Mouse (Mus musculus) liver, postnatal 0 days (tissue): ENCODE results near the gene Pax7. TPM values are rescaled to one million over a fixed set of nuclear protein-coding genes. Genes with fewer than 3 reads are reported as not detected.

ENCODE experiments used
- ATAC-seq: fragments of 200-750 bp; cut with Nextera tagmentation; 2 replicates; pipeline ENCODE4 v1.8.0; 2017; ENCODE audit warnings: mild to moderate bottlenecking, moderate library complexity
- DNase-seq: peaks from one replicate; pipeline ENCODE4 v3.0.0-alpha.2; 2016
- H3K27ac ChIP-seq: fragments of 300-500 bp; sonication (generic); 2 replicates; pipeline ENCODE4 v1.5.1; 2014; ENCODE audit warnings: antibody characterized with exemption, moderate library complexity, mild to moderate bottlenecking, low read depth
- H3K27me3 ChIP-seq: fragments of 300-500 bp; sonication (generic); 2 replicates; pipeline ENCODE4 v1.6.1; 2014; ENCODE audit warnings: low read length, control low read depth, mixed read lengths; ENCODE audit not compliant: insufficient read depth
- H3K36me3 ChIP-seq: fragments of 300-500 bp; sonication (generic); replicated peaks from 2 replicates; pipeline ENCODE4 v1.6.1; 2014; ENCODE audit warnings: mild to moderate bottlenecking, control low read depth, low read length, moderate library complexity, mixed read lengths; ENCODE audit not compliant: insufficient read depth
- H3K4me1 ChIP-seq: fragments of 300-500 bp; sonication (generic); 2 replicates; pipeline ENCODE4 v1.6.1; 2014; ENCODE audit warnings: antibody characterized with exemption, mild to moderate bottlenecking, control low read depth; ENCODE audit not compliant: insufficient read depth
- H3K4me2 ChIP-seq: fragments of 300-500 bp; sonication (generic); 2 replicates; pipeline ENCODE4 v1.6.1; 2014; ENCODE audit warnings: low read depth, mild to moderate bottlenecking, low read length, moderate library complexity, mixed read lengths
- H3K4me3 ChIP-seq: fragments of 300-500 bp; sonication (generic); 2 replicates; pipeline ENCODE4 v1.5.1; 2014; ENCODE audit warnings: low read depth, low read length
- H3K9ac ChIP-seq: fragments of 300-500 bp; sonication (generic); replicated peaks from 2 replicates; pipeline ENCODE4 v1.6.1; 2014; ENCODE audit warnings: mild to moderate bottlenecking, moderate library complexity
- H3K9me3 ChIP-seq: fragments of 300-500 bp; sonication (generic); 2 replicates; pipeline ENCODE4 v1.6.1; 2016; ENCODE audit warnings: mild to moderate bottlenecking, control low read depth, low read length, mixed read lengths
- CTCF ChIP-seq: sonication (generic); IDR thresholded peaks from 2 replicates; pipeline ENCODE4 v1.5.1; 2016; ENCODE audit warnings: antibody characterized with exemption, low read depth
- EP300 ChIP-seq: IDR thresholded peaks from 2 replicates; pipeline ENCODE4 v1.6.1; 2016; ENCODE audit warnings: antibody characterized with exemption, low read depth, mild to moderate bottlenecking
- WGBS: fragments of 180-500 bp; shearing (Covaris S2); extraction: QIAGEN DNeasy Blood & Tissue Kit; methylation state at CpG from one replicate; pipeline ENCODE4 v1.1.7; 2014; ENCODE audit not compliant: insufficient replicate concordance; 5-methylcytosine and 5-hydroxymethylcytosine counted together
- polyA plus RNA-seq: library from polyadenylated mRNA; unstranded; fragments of >200 nt; fragmentation: Nextera tagmentation; extraction: Ambion mirVana; gene quantifications from 2 replicates; pipeline ENCODE4 v1.2.1, GENCODE M21; 2015

The Pax7 gene
- polyA plus RNA-seq, 1 experiment from 2014 or later: not detected

DNA sequence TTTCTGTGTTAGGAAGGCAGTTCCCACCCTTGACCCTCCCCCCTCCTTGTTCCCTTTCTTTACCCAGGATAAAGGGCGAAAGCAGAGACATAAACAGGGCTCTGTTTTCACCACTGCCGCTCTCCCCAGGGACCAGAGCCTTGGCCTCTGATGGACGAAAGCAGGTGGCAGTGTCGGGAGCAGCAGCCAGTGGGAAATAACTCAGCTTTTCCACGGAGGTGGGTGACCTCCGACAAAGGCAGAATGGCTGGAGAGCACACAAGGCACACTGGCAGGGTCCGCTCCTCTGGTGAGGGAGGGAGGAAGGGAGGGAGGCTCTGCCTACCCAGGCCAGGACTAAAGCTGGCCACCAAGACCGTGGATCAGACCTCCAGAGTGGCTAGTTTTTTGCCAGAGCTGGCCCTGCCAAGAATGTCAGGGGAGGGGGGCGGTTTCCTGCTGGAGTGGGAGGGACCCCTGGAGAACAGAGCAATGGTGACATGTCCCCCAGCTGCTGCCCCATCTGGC is 62.1 kb downstream of the Pax7 start:
- 25% methylated on average over 9 of the region's 9 CpGs for WGBS
- Histone ChIP-seq H3K27ac (no peak overlapping the region), H3K4me1 (no peaks in the 10 kb centered on the region), H3K36me3 (no peaks in the 10 kb centered on the region), H3K27me3 (peaks cover 17% of the 10 kb centered on the region), H3K9ac (no peak overlapping the region), H3K4me2 (no peak overlapping the region), H3K9me3 (no peaks in the 10 kb centered on the region), H3K4me3 (no peak overlapping the region)
- TF ChIP-seq CTCF (no peak), EP300 (no peak)
- ATAC-seq (no peak), DNase-seq (no peak)

DNA sequence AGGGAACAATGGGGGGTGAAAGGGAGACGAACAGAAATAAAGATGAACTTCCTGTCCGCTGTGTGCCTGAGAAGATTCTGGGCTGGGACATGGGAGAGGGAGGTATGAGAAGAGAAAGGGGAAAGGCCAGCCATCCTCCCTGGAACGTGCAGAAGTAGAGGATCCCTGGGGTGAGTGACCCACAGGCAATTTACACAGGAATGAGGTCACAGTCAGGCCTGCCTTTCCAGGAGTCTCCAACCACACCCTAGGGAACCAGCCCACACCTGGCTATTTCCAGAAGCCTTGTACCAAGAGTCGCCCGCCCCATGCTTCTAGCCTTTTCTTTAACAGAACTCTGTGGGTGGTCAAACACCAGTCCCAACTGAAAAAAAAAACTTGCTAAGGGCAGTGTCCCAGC is 65.5 kb downstream of the Pax7 start:
- Histone ChIP-seq H3K9me3 (no peaks in the 10 kb centered on the region), H3K4me3 (no peak overlapping the region), H3K36me3 (no peaks in the 10 kb centered on the region), H3K27ac (no peak overlapping the region), H3K4me1 (no peaks in the 10 kb centered on the region), H3K4me2 (no peak overlapping the region), H3K9ac (no peak overlapping the region), H3K27me3 (peaks cover 23% of the 10 kb centered on the region)
- TF ChIP-seq EP300 (no peak), CTCF (no peak)
- 41% methylated on average over 5 of the region's 5 CpGs for WGBS
- ATAC-seq: no peak
- no peak for DNase-seq

DNA sequence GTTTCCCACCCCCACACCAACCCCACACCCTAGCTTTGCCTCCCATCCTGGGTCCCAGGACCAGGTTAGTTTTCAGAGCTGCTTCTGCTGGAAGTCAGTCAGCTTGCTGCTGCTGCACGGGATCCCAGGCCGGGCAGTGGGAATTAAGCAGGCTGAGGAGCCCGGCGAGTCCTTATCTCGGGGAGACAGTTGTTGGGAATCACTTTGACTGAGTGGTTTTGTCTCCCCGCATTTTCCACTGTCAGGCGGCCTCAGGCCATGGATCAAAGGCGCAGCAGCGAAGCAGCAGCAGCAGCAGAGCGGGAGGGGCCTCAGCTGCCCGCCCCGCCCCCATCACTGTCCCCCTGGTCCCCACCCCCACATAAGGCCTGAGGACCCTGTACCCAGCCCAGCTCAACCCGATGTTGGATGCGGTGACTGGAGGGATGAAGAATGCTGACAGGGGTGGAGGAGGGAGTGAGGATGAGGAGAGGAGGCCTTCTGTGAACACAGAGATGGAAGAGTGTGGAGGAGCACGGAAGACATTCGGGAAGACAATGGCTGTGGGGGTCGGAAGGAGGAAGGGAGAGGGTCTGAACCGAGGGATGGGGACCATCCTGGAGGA is 66.1 kb downstream of the Pax7 start:
- Histone ChIP-seq H3K36me3 (no peaks in the 10 kb centered on the region), H3K4me2 (no peak overlapping the region), H3K9me3 (no peaks in the 10 kb centered on the region), H3K9ac (no peak overlapping the region), H3K27me3 (peaks cover 23% of the 10 kb centered on the region), H3K27ac (no peak overlapping the region), H3K4me3 (no peak overlapping the region), H3K4me1 (no peaks in the 10 kb centered on the region)
- WGBS: 23% methylated on average over 18 of the region's 18 CpGs
- ATAC-seq: no peak
- no peak for DNase-seq
- no peak for TF ChIP-seq CTCF
- TF ChIP-seq EP300: no peak

DNA sequence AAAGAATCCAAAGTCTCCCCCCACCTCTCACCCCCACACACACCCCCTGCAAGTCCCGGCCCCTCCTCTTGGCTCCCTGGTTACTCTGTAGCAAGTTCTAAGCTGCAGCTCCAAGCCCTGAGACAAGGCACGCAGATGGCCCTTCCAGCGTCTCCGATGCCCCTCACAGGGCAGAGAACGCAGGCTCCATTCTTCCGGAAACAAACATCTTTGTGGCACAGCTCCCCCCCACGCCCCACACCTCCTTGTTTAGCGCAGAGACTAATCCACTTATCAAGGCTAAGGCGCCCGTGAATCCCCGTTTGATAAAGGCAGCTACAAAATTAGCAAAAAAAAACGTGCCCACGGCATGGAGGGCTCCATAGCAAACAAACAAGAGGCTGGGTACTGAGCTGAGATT is 71.4 kb downstream of the Pax7 start:
- Histone ChIP-seq H3K9ac (no peak overlapping the region), H3K4me2 (no peak overlapping the region), H3K27me3 (0 out of 2 replicates have a peak, but pooled peaks cover 12% of the 10 kb centered on the region), H3K4me1 (no peaks in the 10 kb centered on the region), H3K9me3 (no peaks in the 10 kb centered on the region), H3K4me3 (no peak overlapping the region), H3K27ac (no peak overlapping the region), H3K36me3 (no peaks in the 10 kb centered on the region)
- TF ChIP-seq EP300 (no peak), CTCF (no peak)
- DNase-seq: no peak
- no peak for ATAC-seq
- WGBS: 14% methylated on average over 13 of the region's 13 CpGs

DNA sequence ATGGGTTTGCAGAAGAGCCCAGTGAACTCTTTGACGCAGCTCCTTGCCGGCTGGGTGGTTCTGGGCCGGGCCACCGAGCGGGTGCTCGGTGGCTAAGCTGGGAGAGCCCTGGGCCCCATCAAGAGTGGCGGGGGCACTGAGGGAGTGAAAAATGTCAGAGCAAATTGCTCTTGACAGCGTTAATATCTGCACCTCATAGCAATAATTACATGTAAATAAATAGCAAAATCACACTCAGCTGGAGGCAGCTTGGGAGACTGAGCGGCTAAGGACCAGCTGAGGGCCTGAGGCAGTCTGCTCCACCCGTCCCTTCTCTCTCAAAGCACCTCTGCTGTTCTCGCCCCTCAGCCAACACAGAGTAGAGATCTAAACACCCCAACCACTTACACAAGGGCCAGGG is 72.6 kb downstream of the Pax7 start:
- WGBS: 75% methylated on average over 11 of the region's 11 CpGs
- H3K9me3 ChIP-seq: no peaks in the 10 kb centered on the region
- H3K9ac ChIP-seq: no peak overlapping the region
- no peaks in the 10 kb centered on the region for H3K36me3 ChIP-seq
- no peaks in the 10 kb centered on the region for H3K4me1 ChIP-seq
- DNase-seq: no peak
- no peak overlapping the region for H3K27ac ChIP-seq
- 0 out of 2 replicates have a peak, but pooled peaks cover 12% of the 10 kb centered on the region for H3K27me3 ChIP-seq
- no peak overlapping the region for H3K4me2 ChIP-seq
- TF ChIP-seq EP300 (no peak), CTCF (no peak)
- no peak overlapping the region for H3K4me3 ChIP-seq
- ATAC-seq: no peak

DNA sequence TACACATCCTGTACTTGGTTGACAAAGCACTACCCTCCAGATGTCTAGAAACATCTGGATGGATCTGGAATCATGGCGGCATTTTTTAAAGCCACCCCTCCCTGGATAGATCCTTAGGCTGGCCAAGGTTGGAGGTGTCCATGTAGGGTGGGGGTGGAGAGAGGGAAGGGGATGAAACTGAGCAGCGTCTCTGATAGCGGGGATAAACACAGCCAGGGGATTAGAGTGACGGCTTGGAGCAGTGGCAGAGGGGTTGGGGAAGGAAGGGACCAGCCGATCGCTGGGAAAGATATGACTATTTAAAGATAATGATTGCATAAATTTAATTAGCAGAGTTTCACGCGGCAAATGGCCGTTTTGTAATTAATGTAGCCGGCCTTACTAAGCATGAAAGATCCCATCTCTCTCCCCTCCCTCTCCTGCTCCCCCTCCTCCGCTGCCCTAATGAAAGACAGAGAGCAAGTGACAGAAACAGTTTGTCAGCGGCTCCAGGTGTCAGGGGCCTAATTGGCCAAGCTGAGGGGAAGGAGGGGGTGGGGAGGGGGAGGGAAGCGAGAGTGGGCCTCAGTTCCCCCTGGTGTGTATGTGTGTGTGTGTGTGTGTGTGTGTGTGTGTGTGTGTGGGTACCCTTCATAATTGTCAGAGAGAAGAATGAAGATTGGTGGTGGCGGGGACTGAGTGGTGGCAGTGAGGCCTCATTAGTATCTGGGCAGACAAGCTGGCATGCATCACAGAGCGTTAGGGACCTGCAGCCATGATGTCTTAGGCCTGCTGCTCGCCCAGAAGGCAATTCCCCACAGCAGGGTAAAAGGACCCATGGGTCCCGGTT is 74.6 kb downstream of the Pax7 start:
- ATAC-seq: no peak
- 0 out of 2 replicates have a peak, but pooled peaks cover 12% of the 10 kb centered on the region for H3K27me3 ChIP-seq

More for the DNA sequence above, 74.6 kb downstream of the Pax7 start:
- DNase-seq: no peak
- no peaks in the 10 kb centered on the region for H3K36me3 ChIP-seq
- no peaks in the 10 kb centered on the region for H3K4me1 ChIP-seq
- no peak overlapping the region for H3K27ac ChIP-seq
- H3K4me2 ChIP-seq: no peak overlapping the region
- no peaks in the 10 kb centered on the region for H3K9me3 ChIP-seq
- WGBS: 26% methylated on average over 17 of the region's 17 CpGs
- H3K9ac ChIP-seq: no peak overlapping the region
- no peak overlapping the region for H3K4me3 ChIP-seq
- no peak for TF ChIP-seq EP300
- TF ChIP-seq CTCF: no peak
